In genomic region chr2:9888913-9889650, GRCm38 (mm10) we compare ENCODE assay signal across 8 mouse cellular contexts. TPM values are rescaled to one million over a fixed set of nuclear protein-coding genes. Genes with fewer than 3 reads are reported as not detected.
DNase-seq lines count a peak whose midpoint lies in the region; ATAC-seq and TF ChIP-seq lines count a peak whose summit lies in the region.

TSS of gene 9230102O04Rik (minus strand) at chr2:9889540.

- no peak for DNase-seq in left cerebral cortex, adult 2 months (ENCODE audit: extremely low spot score in 1 of 2, low spot score in 2 of 2)
- no peak for DNase-seq in left cerebral cortex, adult 18-20 months (ENCODE audit: low spot score in 2 of 2)
- DNase-seq in induced T-regulatory cell, adult 2 months (ENCODE audit: low read depth): peak; percentile 86
- DNase-seq in left cerebral cortex, adult 11 months (ENCODE audit: low spot score): no peak
- DNase-seq in yolk sac, embryonic 10.5 days (ENCODE audit: low spot score): no peak

- H3K9ac ChIP-seq in embryonic facial prominence, embryonic 12.5 days: no peak within 1 kb of the TSS
- H3K9ac ChIP-seq in liver, embryonic 15.5 days: no peak within 1 kb of the TSS

- no peaks in the 10 kb centered on the region for H3K36me3 ChIP-seq in embryonic facial prominence, embryonic 12.5 days
- H3K36me3 ChIP-seq in liver, embryonic 15.5 days (replicated peaks): no peaks in the 10 kb centered on the region
- H3K36me3 ChIP-seq in small intestine, adult 2 months (ENCODE audit: control insufficient read depth, insufficient read depth, low read length): no peaks in the 10 kb centered on the region

- H3K27ac ChIP-seq in left cerebral cortex, adult 2 months: no peak within 1 kb of the TSS
- H3K27ac ChIP-seq in embryonic facial prominence, embryonic 12.5 days: no peak within 1 kb of the TSS
- H3K27ac ChIP-seq in liver, embryonic 15.5 days (replicated peaks): no peak within 1 kb of the TSS
- no peak within 1 kb of the TSS for H3K27ac ChIP-seq in small intestine, adult 2 months (ENCODE audit: insufficient read depth, low read depth, low read length)

- H3K27me3 ChIP-seq in embryonic facial prominence, embryonic 12.5 days: peaks cover 87% of the 10 kb centered on the region
- H3K27me3 ChIP-seq in liver, embryonic 15.5 days: peaks cover 97% of the 10 kb centered on the region
- peaks cover 60% of the 10 kb centered on the region for H3K27me3 ChIP-seq in small intestine, adult 2 months (ENCODE audit: control insufficient read depth, insufficient read depth, low read length)

- no peak within 1 kb of the TSS for H3K4me3 ChIP-seq in left cerebral cortex, adult 2 months
- H3K4me3 ChIP-seq in embryonic facial prominence, embryonic 12.5 days: peak within 1 kb of the TSS; percentile 25; the same call in 1 of the 2 replicates
- peak within 1 kb of the TSS; percentile 33 for H3K4me3 ChIP-seq in liver, embryonic 15.5 days (replicated peaks)
- peak within 1 kb of the TSS; percentile 37 for H3K4me3 ChIP-seq in small intestine, adult 2 months (ENCODE audit: low read depth, low read length)

- WGBS in embryonic facial prominence, embryonic 12.5 days: under 1% methylated on average over 30 of the region's 30 CpGs
- under 1% methylated on average over 30 of the region's 30 CpGs for WGBS in liver, embryonic 15.5 days (ENCODE audit: insufficient replicate concordance)
- 2% methylated on average over 30 of the region's 30 CpGs for WGBS in small intestine, adult 2 months

- TF ChIP-seq CTCF in left cerebral cortex, adult 2 months (IDR thresholded peaks at IDR 0.05): peak; percentile 25
- peak; percentile 45; the same call in 1 of the 2 replicates for TF ChIP-seq CTCF in small intestine, adult 2 months (IDR thresholded peaks at IDR 0.05; ENCODE audit: extremely low read depth, insufficient read length, insufficient replicate concordance, low read depth, low read length)

- H3K9me3 ChIP-seq in embryonic facial prominence, embryonic 12.5 days: no peaks in the 10 kb centered on the region
- no peaks in the 10 kb centered on the region for H3K9me3 ChIP-seq in liver, embryonic 15.5 days (replicated peaks)

- H3K4me2 ChIP-seq in embryonic facial prominence, embryonic 12.5 days (replicated peaks): peak within 1 kb of the TSS; percentile 42
- H3K4me2 ChIP-seq in liver, embryonic 15.5 days: peak within 1 kb of the TSS; percentile 62

- intact Hi-C loops in left cerebral cortex, adult 2 months (cut with DNase I): loop anchor here (10.0 kb wide), 1 partner anchor 1214 kb away; no protein-coding TSS in a partner anchor

- H3K4me1 ChIP-seq in embryonic facial prominence, embryonic 12.5 days: peaks cover 5% of the 10 kb centered on the region; the same call in 1 of the 2 replicates
- peaks cover 14% of the 10 kb centered on the region; the same call in 1 of the 2 replicates for H3K4me1 ChIP-seq in liver, embryonic 15.5 days (replicated peaks)
- H3K4me1 ChIP-seq in small intestine, adult 2 months (ENCODE audit: control insufficient read depth, insufficient read depth, insufficient read length, low read length): peaks cover 6% of the 10 kb centered on the region

- no peak for TF ChIP-seq POLR2A in small intestine, adult 2 months (IDR thresholded peaks at IDR 0.05; ENCODE audit: low read depth, low read length)

- peak; percentile 59; the same call in 1 of the 2 replicates for ATAC-seq in embryonic facial prominence, embryonic 12.5 days (ENCODE audit: insufficient number of reproducible peaks, insufficient read depth, low FRiP score, low TSS enrichment)
- peak; percentile 63; the same call in 1 of the 2 replicates for ATAC-seq in liver, embryonic 15.5 days (ENCODE audit: insufficient read depth)

RNA-seq across cellular contexts. Expression of gene 9230102O04Rik, which starts in this region (rescaled TPM):
- not detected for total RNA-seq in left cerebral cortex, adult 2 months (2021)
- total RNA-seq in left cerebral cortex, adult 18-20 months (2021): not detected
- 0.41 and 1.0 TPM in 2 replicates for polyA plus RNA-seq in embryonic facial prominence, embryonic 12.5 days (2016; fragmentation: Nextera tagmentation; extraction: Ambion mirVana)
- not detected in 2 replicates for polyA plus RNA-seq in liver, embryonic 15.5 days (2015; fragmentation: Nextera tagmentation; extraction: Ambion mirVana)
- not detected in 2 replicates for polyA plus RNA-seq in small intestine, adult 2 months (2012; rRNA removed)

Comparison
In these comparisons a context has a peak if more than half of its experiments do, and no peak if none do; other contexts are left out.
1. Peak in ATAC-seq, H3K4me3 ChIP-seq and H3K4me2 ChIP-seq in liver, embryonic 15.5 days; RNA of the gene not detected or under 1 TPM.